Mouse (Mus musculus): ENCODE measurements around the gene Rfpl4b. TPM values are rescaled to one million over a fixed set of nuclear protein-coding genes. Genes with fewer than 3 reads are reported as not detected.

The Rfpl4b gene
- not detected for polyA plus RNA-seq (2014; fragmentation: Illumina TruSeq; extraction: RNeasy Lipid Tissue Mini Kit (QIAGEN cat#74804); ENCODE audit: insufficient read depth, low read depth, low replicate concordance)

DNA sequence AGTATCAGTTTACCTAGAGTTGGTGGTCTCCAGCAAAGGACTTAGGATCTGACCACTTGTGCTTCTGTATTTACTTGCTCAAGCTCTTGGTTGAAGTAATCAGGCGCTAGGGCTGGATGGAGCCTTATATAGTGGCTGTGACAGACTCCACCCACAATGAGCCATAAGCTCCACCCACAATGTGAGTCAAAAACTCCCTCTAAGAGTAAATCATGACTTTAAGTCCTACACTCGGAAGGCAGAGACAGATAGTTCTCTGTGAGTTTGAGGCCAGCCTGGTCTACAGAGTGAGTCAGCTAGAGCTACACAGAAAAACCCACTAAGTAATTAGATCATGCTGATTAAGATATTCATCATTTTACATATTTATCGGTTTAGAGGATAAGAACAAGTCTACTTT is at the start of gene Rfpl4b:
TSS of gene Rfpl4b (minus strand) at position 101 of the 400 bp plus-strand sequence.

Other genes starting within 250 kb of the Rfpl4b start
- gene Lama4, start 143.7 kb upstream of the Rfpl4b start, polyA plus RNA-seq (2014; fragmentation: Illumina TruSeq; extraction: RNeasy Lipid Tissue Mini Kit (QIAGEN cat#74804); ENCODE audit: insufficient read depth, low read depth, low replicate concordance), result 59.2 TPM

All from lung, adult 10 weeks (tissue).